Mouse (Mus musculus): ENCODE measurements around the gene Npas1.

The Npas1 gene

DNA sequence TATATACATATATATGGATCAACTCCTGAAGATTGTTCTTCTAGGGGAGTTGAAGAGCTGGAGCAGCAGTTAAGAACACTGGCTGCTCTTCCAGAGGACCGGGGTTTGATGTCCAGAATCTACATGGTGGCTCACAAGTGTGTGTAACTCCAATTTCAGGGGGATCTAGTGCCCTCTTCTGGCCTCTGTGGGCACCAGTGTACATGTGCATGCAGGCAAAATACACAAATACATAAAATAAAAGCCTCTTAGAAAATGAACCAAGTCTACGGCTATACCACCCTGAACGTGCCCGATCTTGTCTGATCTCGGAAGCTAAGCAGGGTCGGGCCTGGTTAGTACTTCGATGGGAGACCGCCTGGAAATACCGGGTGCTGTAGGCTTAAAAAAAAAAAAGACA is 6.0 kb downstream of the Npas1 start:
- in situ Hi-C loops (cut with MboI) = no loop called here

GRCm38 (mm10) chr7:16468115-16468514 is 9.4 kb downstream of the Npas1 start:
- in situ Hi-C loops (cut with MboI) = no loop called here

DNA sequence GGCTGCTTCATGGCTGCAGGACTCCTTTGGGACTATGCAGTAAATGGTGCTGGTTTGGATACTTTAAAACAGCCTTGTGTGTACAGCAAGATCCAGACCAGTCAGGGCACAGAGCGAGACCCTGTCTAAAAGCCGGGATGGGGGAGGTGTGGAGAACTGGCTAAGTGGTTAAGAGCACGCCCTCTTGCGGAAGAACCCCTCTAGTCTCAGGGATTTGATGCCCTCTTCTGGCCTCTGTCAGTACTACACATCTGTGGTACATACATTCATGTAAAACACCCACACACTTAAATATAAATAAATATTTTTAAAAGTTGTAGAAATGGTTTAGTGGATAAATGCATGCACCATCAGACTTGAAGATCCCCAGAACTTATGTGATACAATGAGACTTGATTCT is 11.0 kb downstream of the Npas1 start:
- in situ Hi-C loops (cut with MboI) = no loop called here

GRCm38 (mm10) chr7:16465568-16465967 is 12.0 kb downstream of the Npas1 start:
- in situ Hi-C loops (cut with MboI) = no loop called here

DNA sequence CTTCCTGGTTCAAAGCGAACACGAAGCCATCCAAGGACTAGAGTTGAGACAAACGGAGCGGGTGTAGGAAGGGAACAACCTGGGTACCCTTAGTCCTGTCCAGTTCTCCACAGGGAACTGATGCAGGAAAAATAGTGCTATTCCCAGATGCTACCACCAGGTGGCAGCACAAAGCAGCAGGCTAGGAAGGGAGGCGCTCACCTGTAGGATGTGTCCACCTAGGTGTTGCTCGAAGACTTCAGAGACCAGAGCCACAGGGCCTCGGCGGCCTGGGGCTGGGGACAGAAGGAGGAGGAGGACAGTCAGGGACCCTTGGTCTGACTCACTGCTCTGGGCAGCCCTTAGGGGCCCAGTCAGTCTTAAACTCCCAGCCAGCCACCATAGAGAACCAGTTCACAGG is 12.4 kb downstream of the Npas1 start:
- in situ Hi-C loops (cut with MboI) = no loop called here

DNA sequence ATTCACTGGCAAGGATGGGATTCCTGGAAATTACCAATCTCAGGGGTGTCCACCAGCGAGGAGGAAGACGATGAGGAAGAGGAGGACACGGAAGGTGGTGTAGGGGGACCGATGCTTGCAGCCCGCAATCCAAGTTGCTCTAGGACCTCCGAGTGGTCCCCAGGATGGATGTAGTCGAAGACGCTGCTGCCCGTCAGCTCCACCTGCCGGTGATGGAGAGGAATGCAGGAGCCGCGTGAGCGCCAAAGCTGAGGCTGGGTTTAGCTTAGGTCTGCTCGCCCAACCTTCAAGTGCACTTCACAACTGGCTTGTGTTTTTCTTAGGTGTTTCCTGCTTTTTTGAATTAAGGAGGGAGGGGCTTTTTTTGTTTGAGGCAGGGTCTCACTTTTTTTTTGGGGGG is 14.3 kb downstream of the Npas1 start:
- in situ Hi-C loops (cut with MboI) = no loop called here

DNA sequence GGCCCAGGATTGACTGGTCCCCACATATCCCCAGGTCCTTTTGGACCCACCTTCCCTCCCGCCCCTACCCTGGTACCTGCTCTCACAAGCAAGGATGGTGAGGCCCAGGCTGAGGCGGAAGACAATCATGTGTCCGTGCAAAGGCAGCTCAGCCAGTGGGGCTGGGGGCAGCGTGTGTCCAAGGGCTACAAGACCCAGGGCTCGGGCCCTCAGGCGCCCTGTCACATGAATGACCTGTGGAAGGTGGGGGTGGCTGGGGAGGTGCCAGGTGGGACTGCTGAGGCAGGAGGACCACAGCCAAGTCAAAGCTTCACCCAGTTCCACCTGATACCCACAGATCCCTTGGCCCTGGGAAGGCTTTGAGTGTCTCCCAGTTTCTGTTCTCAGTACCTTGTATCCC is 15.8 kb downstream of the Npas1 start:
- in situ Hi-C loops (cut with MboI) = no loop called here

DNA sequence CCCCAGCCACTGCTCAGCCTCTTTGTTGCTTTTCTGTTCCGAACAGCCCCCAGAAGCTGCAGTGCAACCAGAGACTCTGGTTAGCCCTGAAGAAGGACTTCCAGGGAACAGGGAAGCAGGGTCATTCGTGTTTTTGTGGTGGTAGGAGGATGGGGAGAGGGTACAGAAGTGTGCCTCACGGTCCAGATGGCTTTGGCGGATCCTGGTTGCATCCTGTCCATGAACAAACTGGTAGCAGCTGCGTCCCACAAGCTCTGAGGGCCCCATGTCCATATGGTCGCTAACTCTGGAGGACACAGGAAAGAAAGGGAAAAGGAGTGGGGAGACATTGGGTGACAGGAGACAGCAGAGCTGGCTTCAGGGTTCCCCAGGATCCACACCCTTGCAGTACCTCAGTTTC is 16.4 kb downstream of the Npas1 start:
- in situ Hi-C loops (cut with MboI) = no loop called here

DNA sequence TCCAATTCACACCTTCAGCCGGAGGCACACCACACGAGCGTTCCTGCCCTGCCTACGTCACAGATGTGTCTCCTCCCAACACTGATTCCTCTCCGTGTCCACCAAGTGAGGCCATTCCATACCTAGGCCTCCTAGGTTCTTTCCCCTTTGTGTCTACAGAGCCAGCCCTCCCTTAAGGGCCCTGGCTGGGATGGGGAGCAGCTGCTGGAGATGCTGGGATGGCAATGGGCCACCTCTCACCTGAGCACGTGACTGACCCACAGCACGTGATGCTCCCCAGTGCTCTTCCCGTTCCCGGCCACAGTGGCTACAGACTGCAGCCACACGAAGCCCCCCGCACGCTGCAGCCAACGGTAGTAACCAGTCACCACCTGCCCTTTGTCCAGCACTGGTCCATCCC is 17.0 kb downstream of the Npas1 start:
- in situ Hi-C loops (cut with MboI) = no loop called here

- in situ Hi-C loops (cut with MboI) = no loop called here
Measured at GRCm38 (mm10) chr7:16456289-16456688, 21.2 kb downstream of the Npas1 start.

- in situ Hi-C loops (cut with MboI) = no loop called here
Measured at GRCm38 (mm10) chr7:16455016-16455415, 22.5 kb downstream of the Npas1 start.

DNA sequence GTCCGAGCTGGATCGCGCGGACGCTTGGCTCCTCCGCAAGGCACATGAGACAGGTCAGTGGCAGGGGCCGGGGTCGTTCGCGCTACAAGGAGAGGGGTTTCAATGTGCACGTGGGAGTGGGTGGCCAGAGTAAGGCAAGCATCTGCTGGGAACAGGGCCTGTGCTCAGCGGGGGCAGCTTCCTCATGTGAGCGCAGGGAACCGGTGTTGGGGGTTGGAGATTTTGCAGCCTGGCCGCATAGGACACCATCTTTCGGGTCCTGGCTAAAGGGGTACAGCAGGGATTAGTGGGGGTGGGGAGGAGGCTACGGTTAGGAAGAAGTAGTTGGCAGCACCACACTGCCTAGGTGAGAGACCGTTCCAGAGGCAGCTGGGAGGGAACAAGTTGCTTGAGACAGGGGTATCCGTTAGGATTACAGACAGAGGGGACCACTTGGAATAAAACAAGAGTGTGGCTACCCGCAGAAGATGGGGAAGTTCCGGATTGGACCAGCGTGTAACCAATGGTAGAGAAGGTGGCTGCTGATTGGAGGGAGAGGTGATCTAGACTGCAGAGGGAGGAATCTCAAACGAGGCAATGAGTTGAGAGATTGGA is 24.3 kb downstream of the Npas1 start:
- in situ Hi-C loops (cut with MboI) = no loop called here

GRCm38 (mm10) chr7:16452587-16453073 is 24.9 kb downstream of the Npas1 start, which contains the start of gene Tmem160:
Gene Tmem160, plus strand, starts transcription at chr7:16452779.
- in situ Hi-C loops (cut with MboI) = no loop called here

DNA sequence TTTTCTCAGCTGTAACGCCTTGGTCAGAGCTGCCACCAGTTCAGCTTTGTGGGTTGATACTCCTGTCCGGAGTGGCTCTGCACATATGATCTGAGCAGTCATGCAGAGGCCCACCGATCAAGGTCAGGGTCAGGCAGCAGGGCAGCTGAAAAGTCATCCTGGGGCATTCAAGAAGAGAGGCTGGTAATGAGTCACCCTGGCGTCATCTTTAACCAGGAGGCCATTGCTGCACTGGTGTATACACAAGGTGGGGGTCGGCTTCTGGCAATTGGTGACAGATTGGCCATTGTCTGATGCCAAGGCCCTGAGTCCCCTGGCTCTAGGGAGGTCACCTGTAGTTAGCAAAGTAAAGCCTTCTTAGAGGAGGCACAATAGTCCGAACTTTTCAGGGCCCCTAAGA is 25.9 kb downstream of the Npas1 start:
- in situ Hi-C loops (cut with MboI) = no loop called here

DNA sequence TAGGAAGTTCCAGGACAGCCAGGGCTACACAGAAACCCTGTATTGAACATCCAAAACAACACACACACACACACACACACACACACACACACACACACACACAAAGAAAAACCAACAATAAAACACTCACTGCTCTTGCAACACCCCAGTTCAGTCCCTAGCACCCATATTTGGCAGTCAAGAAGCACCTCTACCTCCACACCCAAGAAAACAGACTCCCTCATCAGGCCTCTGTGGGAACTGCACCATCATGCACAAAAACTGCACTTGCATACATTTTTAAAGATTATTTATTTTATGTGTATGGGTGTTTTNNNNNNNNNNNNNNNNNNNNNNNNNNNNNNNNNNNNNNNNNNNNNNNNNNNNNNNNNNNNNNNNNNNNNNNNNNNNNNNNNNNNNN is 36.3 kb downstream of the Npas1 start:
- in situ Hi-C loops (cut with MboI) = no loop called here

- in situ Hi-C loops (cut with MboI) = loop anchor here (10.0 kb wide), 1 partner anchor 50 kb away; the partner anchor contains the start of gene Sae1
Measured at GRCm38 (mm10) chr7:16435088-16435487, 42.4 kb downstream of the Npas1 start.

DNA sequence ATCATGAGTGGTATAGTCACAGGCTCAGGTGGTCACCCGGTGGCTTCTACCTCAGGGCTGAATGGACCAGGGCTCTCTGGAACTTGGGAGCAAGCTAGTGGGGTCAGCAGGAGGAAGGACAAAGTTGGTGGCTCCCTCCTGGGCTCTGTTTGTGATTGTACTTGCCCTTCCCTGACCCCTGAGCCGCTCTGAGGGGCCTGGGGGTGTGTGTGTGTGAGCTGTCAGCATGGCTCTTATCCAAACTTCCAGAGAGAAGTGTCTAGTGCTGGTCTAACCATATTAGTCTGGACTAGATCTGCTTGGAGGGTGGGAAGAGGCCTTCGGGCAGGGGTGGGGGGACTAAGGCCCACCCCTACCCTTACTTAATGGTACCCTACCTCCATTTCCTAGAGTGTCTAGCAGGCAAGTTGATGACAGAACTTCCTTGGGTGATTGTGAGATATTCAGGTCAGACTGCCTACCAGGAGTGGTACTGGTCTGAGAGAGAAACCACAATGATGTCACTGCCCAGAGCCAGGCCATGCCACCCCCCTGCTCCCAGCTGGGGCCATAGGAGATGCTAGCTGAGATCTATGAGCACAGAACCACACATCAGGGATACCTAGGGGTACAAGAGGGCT is 44.1 kb downstream of the Npas1 start:
- in situ Hi-C loops (cut with MboI) = loop anchor here (10.0 kb wide), 1 partner anchor 49 kb away; the partner anchor contains the start of gene Sae1

DNA sequence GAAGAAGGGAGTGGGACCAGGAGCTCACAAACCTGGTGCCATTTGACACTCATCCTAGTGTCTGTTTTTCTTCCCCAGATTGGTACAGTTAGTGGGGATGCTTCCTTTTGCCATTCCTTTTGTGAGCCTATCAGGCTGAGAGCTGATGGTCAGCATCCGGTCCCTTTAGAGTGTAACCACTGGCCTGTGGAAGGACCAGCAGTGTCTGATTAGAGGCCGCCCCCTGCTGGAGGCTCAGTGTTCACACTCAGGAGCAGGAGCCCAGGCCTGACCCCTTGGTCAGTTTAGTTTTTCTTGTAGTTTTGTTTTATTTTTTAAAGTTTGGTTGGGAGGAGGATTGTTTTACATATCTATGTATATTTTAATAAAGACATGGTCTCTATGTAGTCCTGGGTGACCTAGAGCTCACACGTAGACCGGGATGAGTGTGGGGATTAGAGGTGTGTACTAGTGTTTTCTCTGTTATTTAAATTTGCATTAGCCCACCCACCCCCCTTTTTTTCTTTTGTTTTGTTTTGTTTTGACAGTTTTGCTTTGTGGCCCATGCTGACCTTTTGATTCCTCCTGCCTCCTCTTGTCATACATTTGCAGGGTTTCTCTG is 51.3 kb downstream of the Npas1 start:
- in situ Hi-C loops (cut with MboI) = no loop called here

DNA sequence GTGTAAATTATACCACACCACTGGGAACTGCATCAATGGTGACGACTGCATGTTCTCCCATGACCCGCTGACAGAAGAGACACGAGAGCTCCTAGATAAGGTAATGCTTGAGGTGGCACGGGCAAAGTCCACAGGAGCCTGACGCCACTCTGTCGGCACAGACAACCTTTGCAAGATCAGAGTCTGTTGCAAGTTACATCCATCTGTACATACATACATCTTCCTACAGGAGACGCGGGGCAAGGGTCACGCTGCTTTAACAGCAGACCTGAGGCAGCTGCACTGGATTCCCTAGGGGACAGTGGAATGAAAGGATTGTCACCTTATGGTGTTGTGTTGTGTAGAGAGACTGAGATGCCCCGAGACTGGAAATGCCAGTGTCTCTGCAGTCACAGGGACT is 51.8 kb downstream of the Npas1 start:
- in situ Hi-C loops (cut with MboI) = no loop called here

GRCm38 (mm10) chr7:16423731-16424130 is 53.8 kb downstream of the Npas1 start:
- in situ Hi-C loops (cut with MboI) = no loop called here

DNA sequence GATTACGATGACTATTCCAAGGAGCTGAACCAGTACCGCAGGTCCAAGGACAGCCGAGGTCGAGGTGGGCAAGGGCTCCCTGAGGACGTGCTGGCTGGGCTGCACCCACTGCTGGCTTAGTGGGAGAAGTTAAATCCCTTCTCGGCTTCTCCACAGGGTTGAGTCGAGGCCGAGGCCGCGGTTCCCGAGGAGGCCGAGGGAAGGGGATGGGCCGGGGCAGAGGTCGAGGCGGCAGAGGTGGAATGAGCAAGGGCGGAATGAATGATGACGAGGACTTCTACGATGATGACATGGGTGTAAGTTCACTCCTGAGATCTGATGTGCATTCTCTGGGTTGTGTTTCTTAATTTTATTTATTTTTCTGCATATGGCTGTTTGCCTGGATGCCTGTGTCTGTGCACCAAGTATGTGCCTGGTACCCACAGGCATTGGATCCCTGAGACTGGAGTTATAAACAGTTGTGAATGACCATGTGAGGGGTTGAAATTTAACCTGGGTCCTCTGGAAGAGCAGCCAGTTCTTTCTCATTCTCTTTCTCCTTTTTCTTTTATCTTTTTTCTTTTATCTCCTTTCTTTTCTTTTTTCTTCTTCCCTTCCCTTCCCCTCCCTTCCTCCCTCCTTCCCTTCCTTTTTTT is 55.2 kb downstream of the Npas1 start:
- in situ Hi-C loops (cut with MboI) = no loop called here

DNA sequence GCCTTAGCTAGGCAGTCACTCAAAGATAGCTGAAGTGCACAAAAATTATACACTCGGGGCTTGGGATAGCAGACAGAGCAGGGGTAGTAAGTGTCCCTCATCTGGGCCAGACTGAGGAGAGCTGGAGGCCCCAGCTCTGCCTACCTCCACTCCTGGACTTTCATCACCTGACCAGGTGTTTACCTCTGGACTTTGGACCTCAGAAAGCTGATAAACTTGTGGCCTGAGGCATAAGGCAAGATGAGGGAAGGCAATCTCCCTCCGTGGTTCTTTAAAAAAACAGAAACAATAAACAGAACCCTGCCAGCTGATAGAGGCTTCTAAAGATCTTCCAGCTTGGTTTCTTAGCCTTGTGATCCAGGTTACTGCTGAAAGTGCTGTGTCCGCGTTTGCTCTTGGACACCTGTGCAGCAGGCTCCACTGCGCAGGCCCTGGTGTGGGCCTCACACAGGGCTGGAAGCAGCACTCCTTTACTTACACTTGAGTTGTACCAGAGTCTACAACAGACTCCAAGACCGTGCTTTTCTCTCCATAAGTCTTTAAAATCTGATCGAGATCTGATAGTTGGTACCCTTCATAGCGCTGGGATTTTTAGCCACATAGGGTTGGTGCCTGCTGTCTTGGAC is 56.9 kb downstream of the Npas1 start:
- in situ Hi-C loops (cut with MboI) = no loop called here

Data from mature B cell (primary cell).